Mouse (Mus musculus) midbrain, embryonic 11.5 days (tissue): ENCODE measurements around the gene Rdh12. TPM values are rescaled to one million over a fixed set of nuclear protein-coding genes. Genes with fewer than 3 reads are reported as not detected.

Experiments
- ATAC-seq: fragments of 200-750 bp; cut with Nextera tagmentation; 2 replicates; pipeline ENCODE4 v1.8.0; 2017; ENCODE audit warnings: moderate TSS enrichment, moderate library complexity; ENCODE audit not compliant: low FRiP score
- DNase-seq: peaks from one replicate; pipeline ENCODE4 v3.0.0; 2015; ENCODE audit warnings: low spot score; ENCODE audit errors: missing footprints
- H3K27ac ChIP-seq: fragments of 300-500 bp; sonication (generic); 2 replicates; pipeline ENCODE4 v1.5.1; 2014; ENCODE audit warnings: low read depth, low read length
- H3K27me3 ChIP-seq: fragments of 300-500 bp; sonication (generic); 2 replicates; pipeline ENCODE4 v1.6.1; 2014; ENCODE audit warnings: mild to moderate bottlenecking, low read length, moderate library complexity, mixed read lengths; ENCODE audit not compliant: control insufficient read depth, insufficient read depth
- H3K36me3 ChIP-seq: fragments of 300-500 bp; sonication (generic); 2 replicates; pipeline ENCODE4 v1.6.1; 2014; ENCODE audit warnings: mild to moderate bottlenecking, low read length, moderate library complexity, mixed read lengths; ENCODE audit not compliant: control insufficient read depth, insufficient read depth
- H3K4me1 ChIP-seq: fragments of 300-500 bp; sonication (generic); 2 replicates; pipeline ENCODE4 v1.6.1; 2014; ENCODE audit warnings: low read length; ENCODE audit not compliant: control insufficient read depth, insufficient read depth
- H3K4me2 ChIP-seq: fragments of 300-500 bp; sonication (generic); 2 replicates; pipeline ENCODE4 v1.6.1; 2014; ENCODE audit warnings: mild to moderate bottlenecking, moderate library complexity
- H3K4me3 ChIP-seq: fragments of 300-500 bp; sonication (generic); 2 replicates; pipeline ENCODE4 v1.5.1; 2014; ENCODE audit warnings: low read depth, low read length
- H3K9ac ChIP-seq: fragments of 300-500 bp; sonication (generic); 2 replicates; pipeline ENCODE4 v1.6.1; 2014; ENCODE audit warnings: low read length
- H3K9me3 ChIP-seq: fragments of 300-500 bp; sonication (generic); 2 replicates; pipeline ENCODE4 v1.6.1; 2016; ENCODE audit warnings: low read length; ENCODE audit not compliant: control insufficient read depth
- WGBS: fragments of 180-500 bp; shearing (Covaris S2); extraction: QIAGEN DNeasy Blood & Tissue Kit; methylation state at CpG from one replicate; pipeline ENCODE4 v1.1.7; 2014; 5-methylcytosine and 5-hydroxymethylcytosine counted together
- polyA plus RNA-seq: library from polyadenylated mRNA; unstranded; fragments of >200 nt; fragmentation: Nextera tagmentation; extraction: Ambion mirVana; gene quantifications from 2 replicates; pipeline ENCODE4 v1.2.1, GENCODE M21; 2014

Rdh12 gene
- polyA plus RNA-seq, 1 experiment from 2014 or later: 1.9 TPM

DNA sequence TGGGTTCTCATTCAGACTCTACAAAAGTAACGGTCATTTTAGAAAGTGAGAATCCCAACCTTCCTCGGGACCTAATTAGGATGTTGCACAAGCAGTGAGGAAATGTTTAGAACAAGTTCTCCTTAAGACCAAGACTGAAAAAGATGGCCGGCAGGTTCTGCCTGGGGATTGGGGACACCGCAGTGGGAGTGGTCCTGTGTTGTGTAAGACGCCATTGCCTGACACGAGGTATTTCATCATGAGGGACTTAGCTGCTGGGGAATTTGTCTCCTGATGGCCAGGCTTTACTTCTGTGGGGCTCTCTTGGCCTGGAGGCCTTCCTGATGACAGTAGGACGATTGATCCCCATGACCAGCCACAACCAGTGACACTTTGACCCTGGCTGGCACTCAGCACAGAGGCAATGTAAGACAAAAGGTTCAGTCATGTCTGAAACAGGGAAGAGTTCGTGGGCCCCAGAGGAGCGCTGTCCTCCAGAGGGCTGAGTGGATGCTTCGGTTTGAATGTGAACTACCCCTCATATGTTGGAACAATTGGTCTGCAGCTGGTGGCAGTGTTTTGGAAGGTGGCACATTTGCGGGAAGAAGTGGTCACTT is 26.9 kb downstream of the Rdh12 start:
- Histone ChIP-seq H3K9me3 (no peaks in the 10 kb centered on the region), H3K27me3 (no peaks in the 10 kb centered on the region), H3K4me2 (no peak overlapping the region), H3K4me3 (no peak overlapping the region), H3K27ac (no peak overlapping the region), H3K9ac (no peak overlapping the region), H3K36me3 (peaks cover 9% of the 10 kb centered on the region; the same call in 1 of the 2 replicates), H3K4me1 (peaks cover 3% of the 10 kb centered on the region; the same call in 1 of the 2 replicates)
- ATAC-seq: no peak
- 78% methylated on average over 11 of the region's 11 CpGs for WGBS
- no peak for DNase-seq

DNA sequence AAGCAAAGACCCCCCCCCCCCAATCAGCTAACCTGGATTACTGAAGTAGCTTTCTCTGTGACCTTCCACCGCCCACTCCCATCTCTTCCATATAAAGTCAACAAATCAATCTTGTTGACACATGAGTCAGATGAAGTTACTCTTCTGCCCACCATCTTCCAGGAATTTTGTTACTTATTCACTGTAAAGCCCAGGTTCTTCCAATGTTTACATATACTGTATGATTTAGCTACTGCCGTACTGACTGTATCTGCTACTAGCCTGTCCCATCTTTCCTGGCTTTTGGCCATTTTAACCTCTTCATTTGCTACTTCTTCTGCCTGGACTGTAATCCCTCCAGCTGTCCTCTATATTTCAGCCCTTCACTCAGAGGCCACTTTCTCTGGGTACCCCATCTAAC is 33.3 kb downstream of the Rdh12 start:
- Histone ChIP-seq H3K27ac (no peak overlapping the region), H3K4me2 (no peak overlapping the region), H3K4me3 (no peak overlapping the region), H3K9ac (no peak overlapping the region), H3K36me3 (peaks cover 20% of the 10 kb centered on the region; the same call in 1 of the 2 replicates), H3K9me3 (no peaks in the 10 kb centered on the region), H3K27me3 (no peaks in the 10 kb centered on the region), H3K4me1 (no peaks in the 10 kb centered on the region)
- DNase-seq: no peak
- 96% methylated on average over 2 of the region's 2 CpGs for WGBS
- ATAC-seq: no peak

DNA sequence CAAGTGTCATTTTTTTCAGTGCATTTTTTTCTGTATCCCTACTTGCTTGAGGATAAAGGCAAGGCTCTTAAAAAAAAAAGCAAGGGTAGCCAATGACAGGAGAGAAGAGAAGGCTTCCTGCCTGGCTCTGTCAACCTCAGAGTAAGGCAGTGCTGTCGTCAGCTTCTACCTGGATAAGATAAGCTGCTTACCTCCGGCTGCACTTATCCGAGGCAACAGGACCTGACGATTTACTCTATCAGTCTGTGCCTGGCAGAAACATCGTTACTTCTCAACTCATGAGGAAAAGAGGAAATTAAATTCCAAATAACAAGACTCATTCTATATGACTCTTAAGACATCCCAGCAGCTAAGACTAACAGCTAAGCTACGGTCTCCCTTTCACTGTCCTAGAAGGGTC is 34.2 kb downstream of the Rdh12 start:
- no peak for ATAC-seq
- no peak overlapping the region for H3K4me3 ChIP-seq
- H3K27me3 ChIP-seq: no peaks in the 10 kb centered on the region
- no peak overlapping the region for H3K27ac ChIP-seq
- 89% methylated on average over 6 of the region's 6 CpGs for WGBS
- no peaks in the 10 kb centered on the region for H3K9me3 ChIP-seq
- DNase-seq: no peak
- H3K4me1 ChIP-seq: no peaks in the 10 kb centered on the region
- H3K9ac ChIP-seq: no peak overlapping the region
- H3K4me2 ChIP-seq: no peak overlapping the region
- peaks cover 20% of the 10 kb centered on the region; the same call in 1 of the 2 replicates for H3K36me3 ChIP-seq

DNA sequence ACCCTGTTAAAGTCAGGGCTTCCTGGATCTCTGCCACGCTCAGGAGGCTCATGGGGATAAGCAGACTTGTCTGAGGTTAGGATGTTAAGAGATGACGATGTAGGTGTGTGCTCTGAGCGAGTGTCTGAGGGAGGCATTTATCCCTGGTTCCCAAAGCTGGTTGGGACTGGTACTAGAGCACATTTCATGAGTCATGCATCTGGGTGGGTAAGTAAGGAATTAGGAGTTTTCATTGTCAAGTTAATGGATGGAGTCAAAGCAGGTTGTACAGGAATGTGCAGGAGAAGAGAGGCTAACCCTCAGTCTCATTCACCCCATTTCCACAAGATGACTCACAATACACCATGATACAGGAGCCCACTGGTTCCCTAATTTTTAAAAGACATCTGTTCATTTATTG is 39.4 kb downstream of the Rdh12 start:
- no peak for ATAC-seq
- H3K4me1 ChIP-seq: no peaks in the 10 kb centered on the region
- H3K27me3 ChIP-seq: no peaks in the 10 kb centered on the region
- no peak overlapping the region for H3K4me2 ChIP-seq
- WGBS: 89% methylated on average over 3 of the region's 3 CpGs
- H3K4me3 ChIP-seq: no peak overlapping the region
- peaks cover 18% of the 10 kb centered on the region; the same call in 1 of the 2 replicates for H3K36me3 ChIP-seq
- no peak overlapping the region for H3K27ac ChIP-seq
- no peak for DNase-seq
- H3K9ac ChIP-seq: no peak overlapping the region
- H3K9me3 ChIP-seq: no peaks in the 10 kb centered on the region

GRCm38 (mm10) chr12:79253294-79254053 is 44.8 kb downstream of the Rdh12 start:
- no peaks in the 10 kb centered on the region for H3K4me1 ChIP-seq
- DNase-seq (no peak), ATAC-seq (no peak)
- H3K9ac ChIP-seq: no peak overlapping the region
- H3K27me3 ChIP-seq: no peaks in the 10 kb centered on the region
- WGBS: 90% methylated on average over 9 of the region's 9 CpGs
- no peak overlapping the region for H3K4me2 ChIP-seq
- H3K9me3 ChIP-seq: no peaks in the 10 kb centered on the region
- no peak overlapping the region for H3K4me3 ChIP-seq
- no peak overlapping the region for H3K27ac ChIP-seq
- peaks cover 10% of the 10 kb centered on the region; the same call in 1 of the 2 replicates for H3K36me3 ChIP-seq

DNA sequence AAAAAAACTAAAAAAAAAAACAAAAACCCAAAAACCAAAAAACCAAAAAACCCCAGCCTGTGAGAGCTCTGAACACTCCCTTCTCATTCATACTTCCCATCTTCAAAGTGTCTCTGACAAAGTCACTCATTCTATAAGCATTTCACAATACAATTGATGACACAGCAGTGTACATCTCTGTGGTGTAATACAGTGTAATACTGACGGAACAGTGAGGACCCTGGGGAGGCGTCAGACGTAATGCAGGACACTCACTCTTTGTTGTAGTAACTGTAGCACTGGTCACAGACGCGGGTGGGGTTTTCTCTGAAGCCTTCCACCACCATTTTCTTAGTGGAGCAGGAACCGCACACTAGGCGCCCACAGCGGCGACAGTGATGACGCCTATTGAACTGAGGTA is 46.3 kb downstream of the Rdh12 start:
- WGBS: 94% methylated on average over 10 of the region's 10 CpGs
- no peak overlapping the region for H3K4me2 ChIP-seq
- H3K9ac ChIP-seq: no peak overlapping the region
- ATAC-seq: no peak
- peaks cover 5% of the 10 kb centered on the region; the same call in 1 of the 2 replicates for H3K36me3 ChIP-seq
- H3K9me3 ChIP-seq: no peaks in the 10 kb centered on the region
- DNase-seq: no peak
- no peaks in the 10 kb centered on the region for H3K4me1 ChIP-seq
- no peak overlapping the region for H3K27ac ChIP-seq
- no peak overlapping the region for H3K4me3 ChIP-seq
- H3K27me3 ChIP-seq: no peaks in the 10 kb centered on the region

DNA sequence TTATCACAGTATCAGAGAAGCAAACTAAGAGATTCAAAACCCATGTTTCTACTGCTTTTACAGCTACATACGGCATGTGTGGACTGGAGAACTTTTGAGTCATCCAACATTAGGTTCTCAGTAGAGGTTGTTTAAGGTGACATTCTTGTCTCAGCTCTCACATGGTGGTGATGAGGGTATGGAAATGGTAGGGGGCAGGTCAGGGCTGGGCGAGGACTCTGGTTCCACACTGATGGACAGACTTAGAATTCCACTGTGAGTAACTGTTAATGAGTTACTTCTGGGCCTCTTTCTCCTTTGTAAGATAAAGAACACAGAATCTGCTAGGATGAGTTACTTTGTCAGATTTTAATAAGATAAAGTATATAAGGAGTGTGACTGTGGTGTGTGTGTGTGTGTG is 51.4 kb downstream of the Rdh12 start:
- H3K4me2 ChIP-seq: no peak overlapping the region
- WGBS: 97% methylated on average over 2 of the region's 2 CpGs
- H3K4me1 ChIP-seq: no peaks in the 10 kb centered on the region
- H3K4me3 ChIP-seq: no peak overlapping the region
- H3K27ac ChIP-seq: no peak overlapping the region
- no peaks in the 10 kb centered on the region for H3K9me3 ChIP-seq
- no peaks in the 10 kb centered on the region for H3K27me3 ChIP-seq
- ATAC-seq (no peak), DNase-seq (no peak)
- H3K9ac ChIP-seq: no peak overlapping the region
- peaks cover 11% of the 10 kb centered on the region; the same call in 1 of the 2 replicates for H3K36me3 ChIP-seq

GRCm38 (mm10) chr12:79261035-79261434 is 52.3 kb downstream of the Rdh12 start:
- peaks cover 14% of the 10 kb centered on the region; the same call in 1 of the 2 replicates for H3K36me3 ChIP-seq
- no peaks in the 10 kb centered on the region for H3K9me3 ChIP-seq
- no peak overlapping the region for H3K9ac ChIP-seq
- no peak for ATAC-seq
- 59% methylated on average over 5 of the region's 5 CpGs for WGBS
- H3K4me2 ChIP-seq: no peak overlapping the region
- no peaks in the 10 kb centered on the region for H3K4me1 ChIP-seq
- H3K27ac ChIP-seq: no peak overlapping the region
- DNase-seq: peak; percentile 89
- H3K27me3 ChIP-seq: no peaks in the 10 kb centered on the region
- no peak overlapping the region for H3K4me3 ChIP-seq
